Mouse (Mus musculus): Measurements from ENCODE around the gene Med11. TPM values are rescaled to one million over a fixed set of nuclear protein-coding genes. Genes with fewer than 3 reads are reported as not detected.
"Not testable (repeated sequence)": the region's sequence is repeated elsewhere in the genome, so short reads cannot be mapped to it uniquely, and the experiment has no call there.

Gene Med11
- 40.2 and 45.0 TPM in 2 replicates for polyA plus RNA-seq (2015; fragmentation: Nextera tagmentation; extraction: Ambion mirVana)

DNA sequence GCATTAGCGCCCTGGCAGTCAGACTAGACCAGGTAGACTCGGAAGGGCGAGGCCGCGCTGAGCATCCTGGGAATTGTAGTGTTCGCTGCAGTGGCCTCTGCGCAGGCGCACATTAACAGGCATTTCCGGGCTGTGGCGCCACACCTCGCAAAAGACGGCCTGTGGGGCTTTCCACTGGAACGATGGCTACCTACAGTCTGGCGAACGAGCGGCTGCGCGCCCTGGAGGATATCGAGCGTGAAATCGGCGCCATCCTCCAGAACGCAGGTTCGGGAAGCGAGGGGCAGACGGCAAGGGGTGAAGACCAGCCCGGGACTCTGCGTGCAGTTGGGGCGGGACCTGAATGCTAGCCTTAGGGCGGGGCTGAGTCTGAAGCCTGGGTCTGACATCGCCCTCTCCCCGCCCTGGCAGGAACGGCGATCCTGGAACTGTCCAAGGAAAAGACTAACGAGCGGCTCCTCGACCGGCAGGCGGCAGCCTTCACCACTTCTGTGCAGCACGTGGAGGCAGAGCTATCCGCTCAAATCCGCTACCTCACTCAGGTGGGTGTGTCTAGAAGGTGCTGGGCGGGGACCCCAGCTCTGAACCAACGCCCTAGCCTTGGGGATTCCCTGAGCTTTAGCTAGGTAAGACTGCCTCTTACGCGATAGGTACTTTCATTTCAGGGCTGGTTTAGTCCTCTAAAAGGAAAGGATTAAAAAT, at the start of gene Med11:
TSS of gene Med11 (plus strand) at position 123 of the 702 bp plus-strand sequence.
- peak; percentile 97 for ATAC-seq (replicated peaks)
- WGBS = under 1% methylated on average over 46 of the region's 46 CpGs
- peaks cover 19% of the 10 kb centered on the region for H3K4me1 ChIP-seq
- H3K27me3 ChIP-seq = no peaks in the 10 kb centered on the region
- peak within 1 kb of the TSS; percentile 55 for H3K4me2 ChIP-seq (replicated peaks)
- no peaks in the 10 kb centered on the region for H3K9me3 ChIP-seq
- H3K4me3 ChIP-seq = peak within 1 kb of the TSS; percentile 81
- peak within 1 kb of the TSS; percentile 88 for H3K9ac ChIP-seq (replicated peaks)
- peaks cover 3% of the 10 kb centered on the region; the same call in 1 of the 2 replicates for H3K36me3 ChIP-seq
- peak within 1 kb of the TSS; percentile 98 for H3K27ac ChIP-seq (replicated peaks)

DNA sequence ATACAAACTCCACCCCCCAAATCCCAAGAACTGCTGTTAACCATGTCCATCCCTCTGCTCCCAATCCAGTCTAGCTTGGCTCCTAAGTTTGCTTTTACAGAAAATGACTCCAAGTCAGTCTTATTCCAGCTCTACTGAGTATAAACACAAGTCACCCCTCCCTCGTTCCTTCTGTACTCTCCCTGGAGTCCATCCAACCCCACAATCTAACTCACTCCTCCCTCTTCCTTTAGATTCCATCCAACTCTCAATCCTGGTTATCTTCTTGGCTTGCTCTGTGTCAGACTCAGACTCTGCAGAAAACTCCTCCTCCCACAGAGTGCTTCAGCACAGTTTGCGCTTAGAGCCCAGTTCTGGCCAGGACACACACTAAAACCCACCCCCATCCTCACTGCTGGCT, 48.1 kb upstream of the Med11 start:
- H3K9ac ChIP-seq (replicated peaks) = no peak overlapping the region
- no peak for ATAC-seq (replicated peaks)

DNA sequence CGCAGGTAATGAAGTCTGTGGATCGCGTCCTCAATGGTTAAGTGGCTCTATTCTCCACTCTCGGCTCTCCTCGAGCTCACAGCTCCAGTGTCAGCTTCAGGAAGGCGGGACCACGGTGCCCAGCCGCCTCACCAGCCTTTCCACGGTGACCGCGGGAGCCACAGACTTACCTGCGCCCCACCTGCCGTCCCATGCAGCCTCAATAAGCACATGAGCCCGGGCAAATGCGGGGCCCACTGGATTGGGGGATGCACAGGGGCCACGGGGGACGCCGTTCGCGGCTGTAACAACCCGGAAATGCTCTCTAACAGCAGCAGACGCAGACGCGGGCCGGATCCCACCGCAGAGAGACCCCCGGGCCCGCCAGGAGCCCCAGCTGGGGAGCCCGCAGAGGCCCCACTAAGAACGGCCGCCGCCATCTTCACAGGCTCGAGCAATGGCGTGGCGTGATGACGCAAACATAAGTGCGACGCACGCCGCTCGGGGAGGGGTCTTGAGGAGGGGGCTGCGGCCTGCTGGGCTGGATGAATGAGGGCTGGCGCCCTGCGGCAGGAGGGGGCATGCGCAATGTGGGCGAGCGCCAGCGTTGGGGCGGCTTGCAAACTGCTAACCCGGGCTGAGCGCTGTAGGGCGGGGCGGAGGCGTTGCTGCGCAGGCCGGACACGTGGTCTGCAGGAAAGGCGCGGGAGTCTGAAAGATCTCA, 42.0 kb upstream of the Med11 start, which contains the start of gene Pelp1:
TSS of gene Pelp1 (minus strand) at position 438 of the 703 bp plus-strand sequence.
- under 1% methylated on average over 59 of the region's 59 CpGs for WGBS
- H3K27me3 ChIP-seq = no peaks in the 10 kb centered on the region

More for the DNA sequence above, 48.1 kb upstream of the Med11 start:
- Histone ChIP-seq H3K9me3 (no peaks in the 10 kb centered on the region), H3K27me3 (no peaks in the 10 kb centered on the region), H3K27ac (replicated peaks) (no peak overlapping the region), H3K4me2 (replicated peaks) (no peak overlapping the region), H3K36me3 (peaks cover 43% of the 10 kb centered on the region), H3K4me1 (peaks cover 17% of the 10 kb centered on the region), H3K4me3 (no peak overlapping the region)
- WGBS = 79% methylated on average over 2 of the region's 2 CpGs

DNA sequence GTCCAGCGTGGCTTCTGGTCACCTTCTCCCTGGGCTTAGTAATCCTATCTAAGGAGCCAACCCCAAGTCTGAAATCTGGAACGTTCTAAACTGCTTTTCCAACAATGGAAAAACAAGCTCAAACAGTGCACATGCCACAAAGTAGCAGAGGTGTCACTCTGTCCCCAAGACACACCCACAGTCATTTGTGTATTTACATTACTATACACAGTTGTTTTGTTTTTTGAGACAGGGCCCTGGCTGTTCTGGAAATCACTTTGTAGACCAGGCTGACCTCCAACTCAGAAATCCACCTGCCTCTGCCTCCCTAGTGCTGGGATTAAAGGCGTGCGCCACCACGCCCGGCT, 41.4 kb upstream of the Med11 start:
- peaks cover 4% of the 10 kb centered on the region for H3K36me3 ChIP-seq
- WGBS = 60% methylated on average over 6 of the region's 6 CpGs
- H3K4me1 ChIP-seq = peaks cover 31% of the 10 kb centered on the region
- no peak for ATAC-seq (replicated peaks)
- no peaks in the 10 kb centered on the region for H3K9me3 ChIP-seq
- peak overlapping the region; percentile 98 for H3K9ac ChIP-seq (replicated peaks)
- peak overlapping the region; percentile 82 for H3K27ac ChIP-seq (replicated peaks)
- no peaks in the 10 kb centered on the region for H3K27me3 ChIP-seq
- H3K4me2 ChIP-seq (replicated peaks) = peak overlapping the region; percentile 91
- H3K4me3 ChIP-seq = peak overlapping the region; percentile 95

More for the DNA sequence above, 42.0 kb upstream of the Med11 start, which contains the start of gene Pelp1:
- Histone ChIP-seq H3K4me3 (peak within 1 kb of the TSS; percentile 95), H3K4me2 (replicated peaks) (peak within 1 kb of the TSS; percentile 91), H3K9ac (replicated peaks) (peak within 1 kb of the TSS; percentile 98), H3K4me1 (peaks cover 31% of the 10 kb centered on the region), H3K9me3 (no peaks in the 10 kb centered on the region), H3K27ac (replicated peaks) (peak within 1 kb of the TSS; percentile 82), H3K36me3 (peaks cover 8% of the 10 kb centered on the region)
- peak; percentile 99 for ATAC-seq (replicated peaks)

DNA sequence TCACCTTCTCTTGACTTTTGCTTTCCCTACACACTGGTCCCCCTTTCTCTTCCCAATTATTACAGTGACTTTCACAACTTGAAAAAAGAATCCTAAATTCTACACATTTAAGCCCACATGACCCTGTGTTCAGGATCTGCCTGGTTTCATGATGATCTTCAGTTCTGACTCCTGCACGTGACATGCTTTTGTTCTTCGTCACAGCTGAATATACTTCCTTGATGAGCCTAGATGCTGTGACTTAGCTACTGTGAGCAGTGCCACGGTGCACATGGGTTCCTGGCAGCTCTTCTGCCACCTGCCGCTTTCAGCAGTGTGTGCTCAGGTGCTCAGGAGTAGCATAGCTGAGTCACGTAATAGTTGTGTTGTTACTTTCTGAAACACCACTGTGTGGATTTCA, 39.1 kb upstream of the Med11 start:
- Histone ChIP-seq H3K27me3 (no peaks in the 10 kb centered on the region), H3K9me3 (no peaks in the 10 kb centered on the region), H3K27ac (replicated peaks) (no peak overlapping the region), H3K4me3 (no peak overlapping the region), H3K4me1 (peaks cover 24% of the 10 kb centered on the region), H3K9ac (replicated peaks) (no peak overlapping the region), H3K4me2 (replicated peaks) (no peak overlapping the region), H3K36me3 (no peaks in the 10 kb centered on the region)
- ATAC-seq (replicated peaks) = no peak
- 74% methylated on average over 5 of the region's 5 CpGs for WGBS

DNA sequence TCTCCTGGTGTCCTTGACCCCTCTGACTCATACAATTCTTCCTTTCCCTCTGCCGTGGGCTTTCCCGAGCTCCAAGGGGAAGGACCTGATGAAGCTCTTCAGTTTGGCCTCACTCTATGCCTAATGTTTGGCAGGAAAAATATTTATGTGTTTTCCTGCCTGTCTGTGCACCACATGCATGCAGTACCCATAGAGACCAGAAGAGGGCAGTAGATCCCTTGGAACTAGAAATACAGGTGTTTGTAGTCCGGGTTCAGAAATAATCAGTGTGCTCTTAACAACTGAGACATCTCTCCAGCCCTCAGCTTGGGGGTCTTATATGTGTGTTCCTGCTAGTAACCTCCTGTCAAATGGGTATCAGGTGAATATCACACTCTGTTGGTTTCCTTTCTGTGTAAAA, 37.8 kb upstream of the Med11 start:
- Histone ChIP-seq H3K27ac (replicated peaks) (no peak overlapping the region), H3K9ac (replicated peaks) (no peak overlapping the region), H3K4me1 (peaks cover 10% of the 10 kb centered on the region), H3K9me3 (no peaks in the 10 kb centered on the region), H3K27me3 (no peaks in the 10 kb centered on the region), H3K4me3 (no peak overlapping the region), H3K36me3 (no peaks in the 10 kb centered on the region), H3K4me2 (replicated peaks) (no peak overlapping the region)
- WGBS = 5% methylated on average over 3 of the region's 3 CpGs
- ATAC-seq (replicated peaks) = no peak

DNA sequence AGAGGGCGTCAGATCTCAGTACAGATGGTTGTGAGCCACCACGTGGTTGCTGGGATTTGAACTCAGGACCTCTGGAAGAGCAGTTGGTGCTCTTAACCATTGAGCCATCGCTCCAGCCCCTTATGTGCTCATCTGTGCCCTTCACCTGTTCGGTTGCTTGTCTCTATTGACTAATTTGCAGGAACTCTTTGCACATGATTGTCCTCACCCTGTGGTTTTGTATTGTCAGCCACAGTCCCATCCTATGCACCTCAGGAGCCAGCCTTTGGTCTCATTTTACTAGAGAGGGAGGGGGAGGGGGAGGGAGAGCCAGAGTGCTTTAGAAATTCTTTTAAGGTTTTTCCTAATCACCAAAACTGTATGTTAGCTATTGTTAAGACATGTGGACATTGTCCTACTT, 33.5 kb upstream of the Med11 start:
- H3K27ac ChIP-seq (replicated peaks) = no peak overlapping the region
- no peak overlapping the region for H3K4me2 ChIP-seq (replicated peaks)
- no peak overlapping the region for H3K9ac ChIP-seq (replicated peaks)
- H3K27me3 ChIP-seq = no peaks in the 10 kb centered on the region
- H3K4me3 ChIP-seq = no peak overlapping the region
- no peaks in the 10 kb centered on the region for H3K9me3 ChIP-seq
- WGBS = 67% methylated on average over 4 of the region's 4 CpGs
- H3K4me1 ChIP-seq = no peaks in the 10 kb centered on the region
- H3K36me3 ChIP-seq = no peaks in the 10 kb centered on the region
- ATAC-seq (replicated peaks) = no peak

DNA sequence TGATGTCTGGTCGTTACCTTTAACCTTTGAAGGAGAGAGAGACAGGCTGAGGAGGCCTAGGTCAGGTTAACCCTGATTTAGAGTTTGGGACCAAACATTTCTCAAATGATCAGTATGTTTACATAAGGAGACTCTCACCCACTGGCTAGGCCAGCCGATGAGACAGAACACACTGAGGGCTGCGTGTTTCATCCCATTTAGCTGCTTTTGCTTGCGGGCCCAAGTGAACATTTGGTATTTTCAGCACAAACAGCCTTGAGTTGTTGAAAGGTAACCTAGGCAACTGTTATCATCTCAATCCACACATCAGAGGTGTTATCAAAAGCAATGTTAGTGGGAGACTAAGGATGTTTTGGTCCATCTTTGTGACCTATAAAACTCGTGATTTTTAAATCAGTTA, 32.2 kb upstream of the Med11 start:
- H3K27ac ChIP-seq (replicated peaks) = no peak overlapping the region
- no peaks in the 10 kb centered on the region for H3K27me3 ChIP-seq
- 74% methylated on average over 5 of the region's 5 CpGs for WGBS
- H3K9ac ChIP-seq (replicated peaks) = no peak overlapping the region
- ATAC-seq (replicated peaks) = no peak
- H3K9me3 ChIP-seq = no peaks in the 10 kb centered on the region
- no peaks in the 10 kb centered on the region for H3K36me3 ChIP-seq
- H3K4me3 ChIP-seq = no peak overlapping the region
- H3K4me1 ChIP-seq = no peaks in the 10 kb centered on the region
- H3K4me2 ChIP-seq (replicated peaks) = no peak overlapping the region

DNA sequence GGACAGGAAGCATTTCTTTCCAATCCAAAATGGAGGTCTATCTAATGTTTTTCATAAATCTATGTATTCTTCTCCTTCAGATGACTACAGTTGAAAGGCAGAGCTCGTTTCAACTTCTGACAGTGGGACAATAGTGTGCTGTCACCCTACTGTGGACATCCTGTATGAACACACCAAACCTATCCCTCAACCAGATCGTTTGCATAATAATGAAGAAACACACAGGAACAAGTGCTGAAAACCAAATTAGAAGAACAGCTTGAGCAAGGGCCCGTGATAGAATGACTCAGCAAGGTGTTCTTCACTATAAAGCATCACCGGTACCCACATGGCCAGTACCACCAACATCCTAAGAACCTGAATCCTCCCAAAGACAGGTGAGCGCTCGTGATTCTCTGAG, 25.1 kb upstream of the Med11 start:
- 62% methylated on average over 6 of the region's 6 CpGs for WGBS
- not testable (repeated sequence) for ATAC-seq (replicated peaks); H3K4me3 ChIP-seq

DNA sequence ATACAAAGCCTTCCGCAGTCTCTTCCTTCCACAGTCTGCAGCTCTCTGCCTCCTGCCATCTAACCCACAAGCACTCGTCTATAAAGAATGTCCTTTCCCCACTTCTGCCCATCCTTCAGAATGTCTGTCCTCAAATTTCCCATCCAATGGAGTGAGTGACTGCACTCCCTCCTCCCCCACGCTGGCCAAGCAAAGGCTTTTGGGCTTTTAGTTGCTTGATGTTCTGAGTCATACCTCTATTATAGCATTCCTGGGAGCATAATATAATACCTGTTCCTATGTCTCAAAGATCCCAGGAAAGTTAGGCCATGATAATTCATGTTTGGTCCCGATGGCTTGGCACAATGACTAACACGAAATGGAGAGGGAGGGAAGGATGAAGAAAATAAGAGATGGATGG, 20.1 kb upstream of the Med11 start:
- H3K4me2 ChIP-seq (replicated peaks) = peak overlapping the region; percentile 73
- WGBS = 22% methylated on average over 5 of the region's 5 CpGs
- no peaks in the 10 kb centered on the region for H3K9me3 ChIP-seq
- H3K27me3 ChIP-seq = no peaks in the 10 kb centered on the region
- H3K36me3 ChIP-seq = peaks cover 8% of the 10 kb centered on the region
- ATAC-seq (replicated peaks) = no peak
- peaks cover 29% of the 10 kb centered on the region for H3K4me1 ChIP-seq
- H3K4me3 ChIP-seq = peak overlapping the region; percentile 73
- peak overlapping the region; percentile 84 for H3K9ac ChIP-seq (replicated peaks)
- H3K27ac ChIP-seq (replicated peaks) = peak overlapping the region; percentile 94

More for the DNA sequence above, 25.1 kb upstream of the Med11 start:
- H3K9ac ChIP-seq (replicated peaks); H3K4me2 ChIP-seq (replicated peaks); H3K36me3 ChIP-seq; H3K4me1 ChIP-seq; H3K9me3 ChIP-seq; H3K27me3 ChIP-seq; H3K27ac ChIP-seq (replicated peaks): not testable (repeated sequence)

DNA sequence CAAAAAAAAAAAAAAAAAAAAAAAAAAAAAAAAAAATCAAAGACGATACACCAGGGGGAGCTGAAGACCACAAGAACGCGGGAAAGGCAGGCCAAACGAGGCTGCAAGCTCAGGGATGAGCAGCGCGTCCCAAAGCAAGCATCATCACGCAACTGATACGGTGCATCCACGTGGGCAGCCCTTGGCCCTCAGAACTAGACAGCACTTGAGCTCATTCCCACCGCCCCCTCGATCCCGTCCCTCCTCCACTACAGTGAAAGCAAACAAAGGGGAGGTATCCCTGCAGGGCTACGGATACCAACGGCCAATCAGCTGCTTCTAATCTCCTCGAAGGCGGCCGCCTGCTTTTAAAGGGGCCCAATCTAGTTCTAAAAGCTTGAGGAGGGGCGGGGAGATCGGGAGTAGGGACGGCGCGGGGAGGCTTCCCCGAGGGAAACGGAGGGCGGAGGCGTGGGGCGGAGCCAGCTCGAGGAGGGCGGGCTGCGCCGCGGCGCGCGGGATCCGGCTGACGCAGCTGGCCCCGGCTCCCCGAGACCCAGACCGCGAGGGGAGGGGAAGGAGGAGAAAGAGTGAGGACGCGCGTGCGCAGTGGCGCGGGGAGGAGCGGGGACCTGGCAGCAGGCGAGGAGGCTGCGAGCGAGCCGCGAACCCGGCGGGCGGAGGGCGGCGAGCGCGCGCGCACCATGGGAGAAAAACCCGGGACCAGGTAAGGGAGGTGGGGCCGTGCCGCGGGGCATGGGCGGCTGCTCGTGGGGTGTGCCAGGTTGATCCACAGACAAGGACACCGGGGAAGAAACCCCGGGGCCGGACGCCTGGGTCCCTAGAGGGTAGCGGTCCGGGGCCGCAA, 19.4 kb upstream of the Med11 start, which contains the start of gene Arrb2:
TSS of gene Arrb2 (plus strand) at position 588 of the 847 bp plus-strand sequence.
- ATAC-seq (replicated peaks) = peak; percentile 97
- Histone ChIP-seq H3K27me3 (no peaks in the 10 kb centered on the region), H3K27ac (replicated peaks) (peak within 1 kb of the TSS; percentile 94), H3K9ac (replicated peaks) (peak within 1 kb of the TSS; percentile 84), H3K4me2 (replicated peaks) (peak within 1 kb of the TSS; percentile 73), H3K36me3 (peaks cover 14% of the 10 kb centered on the region), H3K4me3 (peak within 1 kb of the TSS; percentile 73), H3K4me1 (peaks cover 29% of the 10 kb centered on the region), H3K9me3 (no peaks in the 10 kb centered on the region)
- 1% methylated on average over 72 of the region's 75 CpGs for WGBS
